ENCODE assay signal across 21 mouse cellular contexts in the genomic region with DNA sequence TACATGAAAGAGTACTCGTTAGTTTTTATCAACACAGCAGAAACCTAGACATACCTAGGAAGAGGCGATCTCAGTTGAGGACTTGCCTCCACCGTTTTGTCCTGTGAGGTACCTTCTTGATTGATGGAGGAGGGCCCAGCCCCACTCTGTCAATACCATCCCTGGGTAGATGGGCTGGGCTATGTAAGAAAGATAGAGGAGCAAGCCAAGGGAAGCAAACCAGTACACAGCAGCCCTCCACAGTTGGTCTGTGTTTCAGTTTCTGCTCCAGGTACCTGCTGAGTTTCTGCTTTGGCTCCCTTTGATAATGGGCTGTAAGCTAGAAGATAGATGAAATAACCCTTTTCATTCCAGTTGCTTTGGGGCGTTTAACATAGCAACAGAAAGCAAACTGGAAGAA.
"Had no signal": no experiment of that assay in that cellular context is flagged by ENCODE, and none has a peak within 500 bp of the region (broad histone marks: within the 10 kb centered on the region; RNA-seq: fewer than 3 reads in every experiment).

No protein-coding gene starts in this region.

- H3K36me3 ChIP-seq: heart, embryonic 13.5 days; heart, embryonic 15.5 days; hindbrain, embryonic 10.5 days; hindbrain, embryonic 12.5 days; hindbrain, embryonic 15.5 days; intestine, embryonic 15.5 days; limb, embryonic 10.5 days; limb, embryonic 12.5 days had no signal

- H3K4me2 ChIP-seq: heart, embryonic 11.5 days; heart, embryonic 13.5 days; heart, embryonic 15.5 days; hindbrain, embryonic 12.5 days; hindbrain, embryonic 15.5 days; intestine, embryonic 15.5 days; limb, embryonic 12.5 days; liver, embryonic 11.5 days had no signal

- ATAC-seq: inflammation-experienced regulatory T-cells, adult 6 months; intestine, postnatal 0 days had no signal

- H3K4me1 ChIP-seq: hindbrain, embryonic 10.5 days; limb, embryonic 10.5 days had no signal

- H3K27me3 ChIP-seq: heart, embryonic 15.5 days; hindbrain, embryonic 12.5 days; hindbrain, embryonic 15.5 days; intestine, embryonic 15.5 days; limb, embryonic 12.5 days had no signal

- DNase-seq: gastrocnemius, postnatal 10 days; gastrocnemius, postnatal 25 days; kidney, adult 18-20 months; kidney, adult 8-10 months; kidney, postnatal 25 days; kidney, postnatal 4 days had no signal

- H3K9ac ChIP-seq: heart, embryonic 13.5 days; heart, embryonic 15.5 days; hindbrain, embryonic 12.5 days; hindbrain, embryonic 15.5 days; intestine, embryonic 15.5 days; limb, embryonic 12.5 days had no signal

- H3K9me3 ChIP-seq: heart, embryonic 13.5 days; heart, embryonic 15.5 days; hindbrain, embryonic 10.5 days; hindbrain, embryonic 12.5 days; hindbrain, embryonic 15.5 days; intestine, embryonic 15.5 days; limb, embryonic 10.5 days; limb, embryonic 12.5 days had no signal

- H3K27ac ChIP-seq: heart, adult 2 months; heart, embryonic 13.5 days; heart, embryonic 15.5 days; hindbrain, embryonic 10.5 days; hindbrain, embryonic 12.5 days; hindbrain, embryonic 15.5 days; intestine, embryonic 15.5 days; layer of hippocampus, adult 2 months; left cerebral cortex, adult 2 months; limb, embryonic 10.5 days; limb, embryonic 12.5 days had no signal

- H3K4me3 ChIP-seq: heart, adult 2 months; heart, embryonic 13.5 days; heart, embryonic 15.5 days; hindbrain, embryonic 10.5 days; hindbrain, embryonic 12.5 days; hindbrain, embryonic 15.5 days; intestine, embryonic 15.5 days; layer of hippocampus, adult 2 months; left cerebral cortex, adult 2 months; limb, embryonic 10.5 days; limb, embryonic 12.5 days had no signal
